Mouse (Mus musculus): ENCODE data around the gene Grcc10. TPM values are rescaled to one million over a fixed set of nuclear protein-coding genes. Genes with fewer than 3 reads are reported as not detected.

The Grcc10 gene
- polyA plus RNA-seq (2017; shearing (Covaris generic)) = 275 TPM

GRCm38 (mm10) chr6:124740888-124741761 is at the start of gene Grcc10:
Gene Grcc10 (minus strand): TSS chr6:124741374.

GRCm38 (mm10) chr6:124779222-124779983 is 38.2 kb upstream of the Grcc10 start, which contains the start of gene Lrrc23:
Gene Lrrc23 (minus strand): TSS chr6:124779727.

GRCm38 (mm10) chr6:124769101-124769765 is 28.1 kb upstream of the Grcc10 start, which contains the start of gene Eno2:
Gene Eno2 (minus strand): TSS chr6:124769673.

GRCm38 (mm10) chr6:124755831-124756595 is 14.8 kb upstream of the Grcc10 start, which contains the start of the genes Gm45234 and Atn1:
Gene Gm45234 (minus strand): TSS chr6:124756021.
Gene Atn1 (minus strand): TSS chr6:124756524.

GRCm38 (mm10) chr6:124738511-124739023 is 2.6 kb downstream of the Grcc10 start, which contains the start of gene Ptpn6:
Gene Ptpn6 (minus strand): TSS chr6:124738714.

GRCm38 (mm10) chr6:124711824-124712782 is 29.1 kb downstream of the Grcc10 start, which contains the start of the genes Emg1 and Phb2:
Gene Emg1 (minus strand): TSS chr6:124712178.
Gene Phb2 (plus strand): TSS chr6:124712336.

Other genes starting within 250 kb of the Grcc10 start
- not detected for gene C1rl, start 248.3 kb downstream of the Grcc10 start, polyA plus RNA-seq (2017; shearing (Covaris generic))
- gene C1ra, start 229.0 kb downstream of the Grcc10 start, polyA plus RNA-seq (2017; shearing (Covaris generic)) = not detected
- gene C1s1, start 199.0 kb downstream of the Grcc10 start, polyA plus RNA-seq (2017; shearing (Covaris generic)) = not detected
- gene C1rb, start 171.1 kb downstream of the Grcc10 start, polyA plus RNA-seq (2017; shearing (Covaris generic)) = not detected
- not detected for gene C1s2, start 105.3 kb downstream of the Grcc10 start, polyA plus RNA-seq (2017; shearing (Covaris generic))
- gene Lpcat3, start 78.3 kb downstream of the Grcc10 start, polyA plus RNA-seq (2017; shearing (Covaris generic)) = 54.5 TPM
- 347 TPM for gene Emg1, start 29.2 kb downstream of the Grcc10 start, polyA plus RNA-seq (2017; shearing (Covaris generic))
- gene Phb2, start 29.0 kb downstream of the Grcc10 start, polyA plus RNA-seq (2017; shearing (Covaris generic)) = 133 TPM
- gene Ptpn6, start 2.7 kb downstream of the Grcc10 start, polyA plus RNA-seq (2017; shearing (Covaris generic)) = 209 TPM
- not detected for gene Gm45234, start 14.6 kb upstream of the Grcc10 start, polyA plus RNA-seq (2017; shearing (Covaris generic))
- 40.2 TPM for gene Atn1, start 15.2 kb upstream of the Grcc10 start, polyA plus RNA-seq (2017; shearing (Covaris generic))
- 2.5 TPM for gene Eno2, start 28.3 kb upstream of the Grcc10 start, polyA plus RNA-seq (2017; shearing (Covaris generic))
- 2.6 TPM for gene Lrrc23, start 38.4 kb upstream of the Grcc10 start, polyA plus RNA-seq (2017; shearing (Covaris generic))
- 1.4 TPM for gene Spsb2, start 67.3 kb upstream of the Grcc10 start, polyA plus RNA-seq (2017; shearing (Covaris generic))
- gene Tpi1, start 72.9 kb upstream of the Grcc10 start, polyA plus RNA-seq (2017; shearing (Covaris generic)) = 40.1 TPM
- 90.0 TPM for gene Usp5, start 88.1 kb upstream of the Grcc10 start, polyA plus RNA-seq (2017; shearing (Covaris generic))
- gene Cdca3, start 88.2 kb upstream of the Grcc10 start, polyA plus RNA-seq (2017; shearing (Covaris generic)) = 4.0 TPM
- gene Gnb3, start 98.9 kb upstream of the Grcc10 start, polyA plus RNA-seq (2017; shearing (Covaris generic)) = not detected
- gene P3h3, start 116.4 kb upstream of the Grcc10 start, polyA plus RNA-seq (2017; shearing (Covaris generic)) = not detected
- 0.10 TPM for gene Gpr162, start 122.6 kb upstream of the Grcc10 start, polyA plus RNA-seq (2017; shearing (Covaris generic))
- 550 TPM for gene Cd4, start 146.8 kb upstream of the Grcc10 start, polyA plus RNA-seq (2017; shearing (Covaris generic))
- gene Lag3, start 170.3 kb upstream of the Grcc10 start, polyA plus RNA-seq (2017; shearing (Covaris generic)) = not detected
- gene Ptms, start 178.7 kb upstream of the Grcc10 start, polyA plus RNA-seq (2017; shearing (Covaris generic)) = 7.9 TPM
- 126 TPM for gene Mlf2, start 190.0 kb upstream of the Grcc10 start, polyA plus RNA-seq (2017; shearing (Covaris generic))
- 42.9 TPM for gene Cops7a, start 224.2 kb upstream of the Grcc10 start, polyA plus RNA-seq (2017; shearing (Covaris generic))